Mouse (Mus musculus) B cell, adult 2 months (primary cell): ENCODE data around the gene Bnip2.
"Not testable (repeated sequence)": the region's sequence is repeated elsewhere in the genome, so short reads cannot be mapped to it uniquely, and the experiment has no call there.

ENCODE experiments used
- DNase-seq, 2 experiments: peaks; one replicate each; pipeline ENCODE4 v3.0.0; 2022

Gene Bnip2

DNA sequence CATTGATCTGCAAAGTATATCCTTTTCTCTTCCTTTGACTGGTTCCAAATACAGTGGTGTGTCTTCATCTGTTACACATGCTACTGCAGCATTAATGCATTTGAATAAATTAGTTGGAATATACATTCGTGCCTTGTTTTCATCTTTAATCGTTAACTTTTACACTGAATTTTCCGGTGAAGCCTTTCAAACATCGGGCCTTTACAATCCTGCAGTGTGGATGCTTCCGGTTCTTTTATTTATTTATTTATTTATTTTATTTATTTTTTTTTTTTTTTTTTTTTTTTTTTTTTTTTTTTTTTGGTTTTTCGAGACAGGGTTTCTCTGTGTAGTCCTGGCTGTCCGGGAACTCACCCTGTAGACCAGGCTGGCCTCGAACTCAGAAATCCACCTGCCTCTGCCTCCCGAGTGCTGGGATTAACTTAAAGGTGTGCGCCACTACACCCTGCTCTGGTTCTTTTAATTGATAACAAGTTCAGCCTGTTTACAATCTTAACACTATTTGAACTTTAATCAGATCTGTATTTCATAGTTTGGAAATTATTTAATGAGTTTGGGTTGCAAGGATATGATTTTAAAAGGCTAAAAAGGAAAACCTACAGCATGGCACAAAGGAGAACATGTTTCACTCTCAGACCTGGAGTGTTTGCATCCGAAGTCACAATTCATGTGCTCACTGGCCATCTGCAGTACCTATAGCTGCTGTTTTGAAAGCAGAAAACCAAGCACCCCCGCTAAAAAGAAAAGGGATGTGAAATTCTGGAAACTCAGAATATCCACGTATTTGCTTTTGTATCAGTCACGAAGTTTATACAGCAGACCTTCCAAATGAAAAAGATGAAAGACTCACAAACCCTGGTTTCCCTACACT is 22.5 kb downstream of the Bnip2 start:
- DNase-seq: no peak

GRCm38 (mm10) chr9:70012408-70012901 is 23.2 kb downstream of the Bnip2 start, which contains the start of gene Gtf2a2:
Gene Gtf2a2, plus strand, starts transcription at chr9:70012550.
- DNase-seq: peak; percentile 94

- no peak for DNase-seq
Measured at GRCm38 (mm10) chr9:70015632-70016031, 26.4 kb downstream of the Bnip2 start.

DNA sequence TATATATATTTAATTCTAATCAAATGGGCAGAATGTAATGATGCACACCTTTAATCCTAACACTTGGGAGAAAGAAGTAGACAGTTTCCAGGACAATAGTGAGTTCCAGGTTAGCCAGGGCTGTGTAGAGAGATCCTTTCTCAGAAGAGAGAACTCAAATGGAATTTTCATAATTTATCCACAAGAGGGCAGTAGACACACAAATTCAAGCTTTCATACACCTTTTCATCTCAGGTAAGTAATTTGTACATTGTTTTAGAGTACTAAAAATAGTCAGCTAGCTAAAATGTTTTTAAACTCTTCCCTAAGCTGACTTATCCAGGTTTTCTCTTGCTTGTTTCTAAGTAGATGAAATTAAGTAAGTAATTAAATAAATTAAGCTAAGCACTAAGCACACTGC is 29.6 kb downstream of the Bnip2 start:
- DNase-seq: no peak

DNA sequence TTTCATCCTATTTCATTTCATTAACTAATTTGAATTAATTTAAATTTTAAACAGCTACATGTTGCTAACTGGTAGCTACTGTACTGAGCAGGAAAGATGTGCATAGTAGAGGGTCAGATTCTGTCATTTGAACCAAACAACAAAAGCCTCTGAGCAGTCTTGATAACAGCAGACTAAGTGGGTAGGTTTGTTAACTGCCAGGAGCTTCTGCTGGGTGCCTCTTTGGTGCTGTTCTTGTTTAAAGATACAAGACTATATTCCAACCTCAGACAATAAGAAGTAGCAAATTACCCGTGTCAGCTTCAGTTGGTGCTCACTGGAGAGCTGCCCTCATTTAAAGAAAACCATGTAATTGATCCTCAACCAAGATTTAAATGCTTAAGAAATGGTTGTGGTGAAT is 32.3 kb downstream of the Bnip2 start:
- DNase-seq: no peak

- no peak for DNase-seq
Measured at GRCm38 (mm10) chr9:70022083-70022482, 32.8 kb downstream of the Bnip2 start.

DNA sequence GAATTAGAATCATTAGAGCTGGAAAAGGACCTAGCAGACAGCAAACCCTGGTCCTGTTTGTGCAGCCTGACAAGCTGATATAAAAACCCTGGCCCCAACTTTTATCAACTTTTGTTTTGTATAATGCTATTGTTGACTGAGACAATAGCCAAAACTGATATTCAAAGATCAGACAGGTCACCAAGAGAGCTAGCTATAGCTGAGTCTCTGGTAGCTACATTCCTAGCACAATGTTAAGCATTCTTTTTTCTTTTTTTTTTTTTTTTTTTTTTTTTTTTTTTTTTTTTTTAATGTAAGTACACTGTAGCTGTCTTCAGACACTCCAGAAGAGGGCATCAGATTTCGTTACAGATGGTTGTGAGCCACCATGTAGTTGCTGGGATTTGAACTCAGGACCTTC is 34.3 kb downstream of the Bnip2 start:
- not testable (repeated sequence) for DNase-seq

GRCm38 (mm10) chr9:70024648-70025047 is 35.4 kb downstream of the Bnip2 start:
- DNase-seq: no peak

- no peak for DNase-seq
Measured at GRCm38 (mm10) chr9:70025365-70026012, 36.2 kb downstream of the Bnip2 start.

GRCm38 (mm10) chr9:70032167-70032566 is 42.9 kb downstream of the Bnip2 start:
- no peak for DNase-seq

DNA sequence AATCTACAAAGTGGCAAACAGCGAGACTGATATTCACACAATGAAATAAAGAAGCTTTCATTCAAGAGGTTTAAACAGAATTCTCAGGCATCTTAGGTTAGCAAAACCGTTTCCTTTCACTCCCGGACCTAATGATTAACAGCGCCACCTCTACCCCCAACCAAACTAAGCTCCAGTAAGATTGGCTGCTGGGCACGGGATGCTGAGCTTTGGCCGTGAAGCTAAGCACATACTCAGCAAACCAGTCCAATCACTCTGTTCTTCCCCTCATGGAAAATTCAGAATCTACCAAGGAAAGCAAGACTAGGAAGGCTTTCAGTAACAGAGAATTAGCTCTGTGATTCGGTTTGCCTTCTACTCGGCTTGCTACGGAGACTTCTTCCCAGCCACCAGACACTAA is 43.8 kb downstream of the Bnip2 start:
- DNase-seq: no peak

DNA sequence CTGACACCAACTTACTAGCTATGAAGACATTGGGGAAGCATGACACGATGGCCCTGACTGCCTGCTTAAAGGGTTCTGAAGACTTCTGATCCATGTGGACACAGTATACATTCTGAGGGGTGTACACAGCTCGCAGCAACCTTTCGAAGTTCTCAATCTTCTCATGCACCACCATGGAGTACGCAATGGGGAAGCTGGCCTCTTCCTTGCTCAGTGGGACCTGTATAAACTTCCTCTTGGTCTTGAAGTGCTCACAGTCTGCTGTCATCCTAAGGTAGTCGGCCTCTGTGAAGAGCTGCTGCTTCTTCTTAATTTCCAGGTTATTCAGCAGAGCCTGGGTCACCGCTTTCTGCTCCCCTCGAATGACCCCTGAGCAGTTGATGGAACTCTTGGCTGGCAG is 45.4 kb downstream of the Bnip2 start:
- DNase-seq: no peak

DNA sequence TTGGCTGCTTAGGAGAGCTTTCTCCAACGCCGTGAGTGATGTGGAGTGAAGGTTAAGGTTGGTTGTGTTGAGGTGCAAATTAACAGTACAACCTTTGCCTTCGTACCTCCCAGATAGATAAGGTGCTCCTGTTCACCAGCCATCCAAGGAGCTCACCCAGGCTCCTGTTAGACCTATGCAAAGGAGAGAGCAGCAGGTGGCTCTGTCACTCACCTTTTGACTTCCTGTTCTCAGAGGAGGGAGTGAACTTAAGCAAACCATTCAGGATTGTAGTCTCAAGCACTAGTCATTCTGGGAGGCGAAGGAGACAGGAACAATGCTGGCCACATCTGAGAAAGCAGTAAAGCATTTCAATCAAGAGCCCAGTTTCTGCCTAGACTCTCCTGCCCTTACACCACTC is 47.4 kb downstream of the Bnip2 start:
- DNase-seq: no peak

- DNase-seq: no peak
Measured at GRCm38 (mm10) chr9:70037988-70038387, 48.7 kb downstream of the Bnip2 start, which contains the start of gene Gcnt3. Gene Gcnt3, minus strand, starts transcription at chr9:70038088.

GRCm38 (mm10) chr9:70039597-70040385 is 50.5 kb downstream of the Bnip2 start:
- no peak for DNase-seq

DNA sequence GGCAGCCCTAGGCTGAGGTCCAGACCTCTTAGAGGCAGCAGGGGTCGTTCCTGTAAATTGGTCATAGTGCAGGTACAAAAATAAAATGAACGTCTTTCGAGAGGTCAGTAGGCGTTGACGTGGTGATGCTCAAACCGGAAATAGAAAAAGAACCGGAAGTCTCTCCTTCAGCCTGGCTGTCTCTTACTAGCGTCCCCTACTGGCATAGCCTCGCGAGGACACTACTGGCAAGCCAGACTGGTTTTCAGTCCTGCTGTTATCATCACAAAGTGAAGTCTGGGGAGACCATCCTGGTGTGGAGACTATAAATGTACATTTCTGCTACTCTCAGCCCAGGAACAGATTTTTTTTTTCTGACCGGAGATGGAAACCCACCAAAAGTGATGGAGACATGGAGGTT is 51.3 kb downstream of the Bnip2 start:
- DNase-seq: no peak

DNA sequence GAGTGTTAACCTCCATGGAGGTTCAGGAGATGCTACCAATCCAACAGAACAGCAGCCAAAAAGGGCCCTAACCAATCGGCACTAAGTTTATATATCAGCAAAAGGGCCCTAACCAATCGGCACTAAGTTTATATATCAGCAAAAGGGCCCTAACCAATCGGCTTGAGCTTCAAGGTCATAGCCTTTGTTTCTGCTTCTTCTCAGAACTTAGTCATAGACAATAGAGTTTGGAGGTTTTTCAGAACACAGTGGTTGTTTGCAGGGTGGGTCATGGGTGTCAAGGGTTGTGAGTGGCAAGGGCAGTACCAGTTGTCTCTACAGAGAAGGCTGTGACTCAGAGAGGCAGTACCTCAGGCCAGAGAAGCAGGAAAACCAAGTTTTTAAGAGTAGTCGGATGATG is 52.9 kb downstream of the Bnip2 start:
- no peak for DNase-seq

GRCm38 (mm10) chr9:70042935-70043334 is 53.7 kb downstream of the Bnip2 start:
- DNase-seq: no peak

DNA sequence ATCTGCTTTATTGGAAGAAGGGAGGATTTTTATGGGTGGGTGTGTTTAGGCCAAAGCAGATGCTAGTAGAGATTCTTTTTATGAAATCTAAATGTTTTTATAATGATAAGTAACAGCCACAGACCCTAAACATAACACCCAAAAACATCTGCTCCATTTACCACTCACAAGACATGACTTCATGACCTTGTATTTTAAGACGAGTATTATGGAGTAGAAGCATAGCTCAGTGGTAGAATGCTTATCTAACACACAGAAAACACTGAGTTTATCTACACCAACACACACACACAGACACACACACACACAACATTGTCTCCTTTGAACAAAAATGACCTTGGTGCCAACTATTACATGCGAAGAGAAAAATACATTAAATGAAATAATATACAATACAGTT is 55.6 kb downstream of the Bnip2 start:
- no peak for DNase-seq

DNA sequence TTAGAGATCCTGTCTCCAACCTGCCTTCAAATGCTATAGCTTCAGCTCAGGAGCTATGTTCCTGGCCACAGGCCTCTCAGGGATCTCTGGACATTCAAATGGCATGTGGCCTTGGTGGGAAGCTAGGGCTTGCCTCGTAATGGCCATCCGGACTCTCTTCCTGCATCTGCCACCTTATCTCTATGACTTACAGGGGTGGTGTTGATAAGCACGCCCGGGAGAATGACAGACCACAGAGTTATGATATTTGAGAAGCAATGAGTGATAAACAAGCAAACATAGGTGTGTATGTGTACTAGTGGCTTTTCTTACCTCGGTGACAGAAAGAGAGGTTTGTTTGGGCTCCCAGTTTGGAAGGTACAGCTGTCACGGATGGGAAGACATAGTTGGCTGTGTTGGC is 57.0 kb downstream of the Bnip2 start:
- no peak for DNase-seq

DNA sequence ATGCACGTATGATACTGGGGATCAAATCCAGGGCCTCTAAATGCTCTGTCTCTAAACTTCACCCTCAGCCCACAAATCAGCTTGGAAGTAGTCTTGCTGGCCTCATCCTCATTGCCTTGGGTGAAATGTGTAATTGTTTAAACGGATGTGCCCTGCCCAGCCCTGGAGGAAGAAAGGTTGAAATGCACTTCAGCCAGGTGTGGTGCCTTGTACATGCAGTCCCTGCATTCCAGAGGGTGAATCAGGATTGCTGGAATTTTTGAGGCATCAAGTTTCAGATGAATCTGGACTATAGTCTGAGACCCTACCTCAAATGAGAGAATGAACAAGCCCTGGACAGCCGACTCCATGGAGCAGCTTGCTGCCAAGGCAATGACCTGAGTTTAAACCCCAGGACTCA is 58.6 kb downstream of the Bnip2 start:
- no peak for DNase-seq

DNA sequence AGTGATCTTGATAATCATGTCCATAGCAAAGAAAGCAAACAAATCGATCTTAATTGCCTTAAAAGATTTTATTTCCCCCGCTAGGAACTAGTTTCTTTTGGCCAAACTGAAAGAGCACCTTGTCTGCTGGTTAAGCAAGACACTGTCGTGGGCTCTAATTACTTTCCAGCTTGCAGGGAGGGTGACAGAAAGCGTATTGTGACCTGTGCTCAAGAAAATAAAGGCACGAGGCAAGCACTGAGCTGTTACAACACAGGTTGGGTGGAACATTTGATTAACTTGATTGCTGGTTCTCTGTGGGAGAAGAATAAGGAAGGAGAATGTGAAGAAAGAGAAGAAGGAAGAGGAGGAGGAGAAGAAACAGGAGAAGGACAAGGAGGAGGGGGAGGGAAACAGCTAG is 59.0 kb downstream of the Bnip2 start:
- no peak for DNase-seq

DNA sequence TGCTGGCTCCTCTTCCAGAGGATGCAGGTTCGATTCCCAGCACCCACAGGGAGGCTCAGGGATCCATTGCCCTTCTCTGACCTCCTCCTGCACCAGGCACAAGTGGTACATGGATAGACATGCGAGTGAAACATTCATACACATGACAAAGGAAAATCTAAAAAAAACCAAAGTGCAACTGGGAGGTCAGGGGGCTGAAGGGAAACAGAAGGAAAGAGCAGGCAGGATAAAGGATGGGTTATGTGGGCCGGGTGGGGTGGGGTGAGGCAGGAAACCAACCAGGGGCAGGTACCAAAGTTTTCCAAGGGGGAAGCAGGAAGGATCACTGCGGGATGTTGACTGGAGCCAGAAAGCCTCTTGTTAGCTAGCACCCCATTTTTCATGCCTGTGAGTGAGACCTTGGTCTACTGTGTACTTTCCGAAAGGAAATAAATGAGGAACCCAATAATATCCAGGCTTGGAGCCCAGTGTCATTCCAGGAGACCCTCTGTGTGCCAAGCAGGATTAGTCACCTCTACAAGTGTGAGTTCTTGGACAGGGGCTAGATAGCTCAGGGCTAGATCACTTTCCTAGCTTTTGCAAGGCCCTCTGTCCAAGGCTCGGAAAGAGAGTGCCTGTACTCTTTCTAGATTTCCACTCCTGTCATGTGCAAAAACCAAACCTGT is 59.6 kb downstream of the Bnip2 start:
- DNase-seq: no peak
